ENCODE assay signal across 8 mouse cellular contexts in genomic region chr11:53350291-53351223, GRCm38 (mm10). TPM values are rescaled to one million over a fixed set of nuclear protein-coding genes. Genes with fewer than 3 reads are reported as not detected.
A peak's percentile ranks its signal among the peaks of the same experiment; 100 is the strongest.
DNase-seq lines count a peak whose midpoint lies in the region; ATAC-seq and TF ChIP-seq lines count a peak whose summit lies in the region.

TSS of gene Aff4 (plus strand) at chr11:53350833.

- H3K9ac ChIP-seq in embryonic facial prominence, embryonic 13.5 days: peak within 1 kb of the TSS; percentile 94
- H3K9ac ChIP-seq in heart, adult 2 months (ENCODE audit: low read depth, low read length): peak within 1 kb of the TSS; percentile 99
- peak within 1 kb of the TSS; percentile 98 for H3K9ac ChIP-seq in limb, embryonic 13.5 days
- peak within 1 kb of the TSS; percentile 92 for H3K9ac ChIP-seq in midbrain, embryonic 15.5 days

- intact Hi-C loops in heart, adult 2 months (cut with DNase I): loop anchor here (1.0 kb wide), 2 partner anchors 26 to 50 kb away; partner anchors contain the start of genes Hspa4 and Zcchc10

- WGBS in embryonic facial prominence, embryonic 13.5 days: under 1% methylated on average over 109 of the region's 127 CpGs
- WGBS in heart, adult 2 months: under 1% methylated on average over 126 of the region's 127 CpGs
- under 1% methylated on average over 102 of the region's 127 CpGs for WGBS in limb, embryonic 13.5 days
- WGBS in midbrain, embryonic 15.5 days: under 1% methylated on average over 91 of the region's 127 CpGs

- peak; percentile 91 for ATAC-seq in embryonic facial prominence, embryonic 13.5 days (ENCODE audit: insufficient number of reproducible peaks, insufficient read depth, low FRiP score, low TSS enrichment, low read depth)
- peak; percentile 95 for ATAC-seq in limb, embryonic 13.5 days (ENCODE audit: low FRiP score, low read depth)
- peak; percentile 96 for ATAC-seq in midbrain, embryonic 15.5 days (replicated peaks)

- no peak for TF ChIP-seq EP300 in heart, adult 2 months (IDR thresholded peaks at IDR 0.05; ENCODE audit: insufficient read depth, low read depth, low read length)

- no peaks in the 10 kb centered on the region for H3K27me3 ChIP-seq in embryonic facial prominence, embryonic 13.5 days
- H3K27me3 ChIP-seq in heart, adult 2 months (ENCODE audit: control insufficient read depth, insufficient read depth, low read length): no peaks in the 10 kb centered on the region
- H3K27me3 ChIP-seq in limb, embryonic 13.5 days: no peaks in the 10 kb centered on the region
- peaks cover 3% of the 10 kb centered on the region; the same call in 1 of the 2 replicates for H3K27me3 ChIP-seq in midbrain, embryonic 15.5 days (replicated peaks)

- H3K4me2 ChIP-seq in embryonic facial prominence, embryonic 13.5 days: peak within 1 kb of the TSS; percentile 69
- H3K4me2 ChIP-seq in limb, embryonic 13.5 days (replicated peaks): peak within 1 kb of the TSS; percentile 76
- peak within 1 kb of the TSS; percentile 68 for H3K4me2 ChIP-seq in midbrain, embryonic 15.5 days

- DNase-seq in 3T3-L1 (ENCODE audit: low read depth, low spot score): peak; percentile 77
- peak; percentile 60 to 65 for DNase-seq in adrenal gland, postnatal 4 days (ENCODE audit: low spot score in 2 of 2)
- DNase-seq in heart, adult 2 months: peak; percentile 92 to 97
- DNase-seq in kidney, adult 8-10 months: peak; percentile 85
- peak; percentile 84 to 86 for DNase-seq in spleen, adult 18-20 months

- peaks cover 1% of the 10 kb centered on the region; the same call in 1 of the 2 replicates for H3K79me2 ChIP-seq in heart, adult 2 months (replicated peaks; ENCODE audit: control insufficient read depth, insufficient read depth, low read length)

- TF ChIP-seq POLR2A in heart, adult 2 months (IDR thresholded peaks at IDR 0.05; ENCODE audit: insufficient read depth, low read depth, low read length): peak; percentile 43

- H3K9me3 ChIP-seq in embryonic facial prominence, embryonic 13.5 days: no peaks in the 10 kb centered on the region
- H3K9me3 ChIP-seq in limb, embryonic 13.5 days: no peaks in the 10 kb centered on the region
- no peaks in the 10 kb centered on the region for H3K9me3 ChIP-seq in midbrain, embryonic 15.5 days

- H3K27ac ChIP-seq in embryonic facial prominence, embryonic 13.5 days: peak within 1 kb of the TSS; percentile 98
- peak within 1 kb of the TSS; percentile 98 for H3K27ac ChIP-seq in heart, adult 2 months
- H3K27ac ChIP-seq in limb, embryonic 13.5 days: peak within 1 kb of the TSS; percentile 98
- peak within 1 kb of the TSS; percentile 98 for H3K27ac ChIP-seq in midbrain, embryonic 15.5 days

- TF ChIP-seq CTCF in heart, adult 2 months (IDR thresholded peaks at IDR 0.05): peak; percentile 49

- 0 out of 2 replicates have a peak, but pooled peaks cover 3% of the 10 kb centered on the region for H3K36me3 ChIP-seq in embryonic facial prominence, embryonic 13.5 days
- peaks cover 14% of the 10 kb centered on the region for H3K36me3 ChIP-seq in heart, adult 2 months (ENCODE audit: control insufficient read depth, insufficient read depth, low read length)
- H3K36me3 ChIP-seq in limb, embryonic 13.5 days: peaks cover 6% of the 10 kb centered on the region; the same call in 1 of the 2 replicates
- H3K36me3 ChIP-seq in midbrain, embryonic 15.5 days (replicated peaks): no peaks in the 10 kb centered on the region

- peak within 1 kb of the TSS; percentile 73 for H3K4me3 ChIP-seq in embryonic facial prominence, embryonic 13.5 days
- H3K4me3 ChIP-seq in heart, adult 2 months: peak within 1 kb of the TSS; percentile 65
- H3K4me3 ChIP-seq in limb, embryonic 13.5 days: peak within 1 kb of the TSS; percentile 93
- H3K4me3 ChIP-seq in midbrain, embryonic 15.5 days: peak within 1 kb of the TSS; percentile 79

- peaks cover 4% of the 10 kb centered on the region for H3K4me1 ChIP-seq in embryonic facial prominence, embryonic 13.5 days
- peaks cover 1% of the 10 kb centered on the region; the same call in 1 of the 2 replicates for H3K4me1 ChIP-seq in heart, adult 2 months (ENCODE audit: control insufficient read depth, insufficient read depth, low read length)
- H3K4me1 ChIP-seq in limb, embryonic 13.5 days: peaks cover 12% of the 10 kb centered on the region
- peaks cover 21% of the 10 kb centered on the region for H3K4me1 ChIP-seq in midbrain, embryonic 15.5 days

RNA-seq across cellular contexts. Expression of gene Aff4, which starts in this region (rescaled TPM):
- 100 to 1,000 TPM; 163 to 187 TPM for total RNA-seq in adrenal gland, postnatal 4 days (2021)
- 60.8 and 61.1 TPM in 2 replicates for polyA plus RNA-seq in embryonic facial prominence, embryonic 13.5 days (2015; fragmentation: Nextera tagmentation; extraction: Ambion mirVana)
- 10 to 100 TPM; 77.3 to 80.0 TPM for total RNA-seq in heart, adult 2 months (2021)
- 13.7 and 29.5 TPM in 2 replicates for polyA plus RNA-seq in heart, adult 2 months (2012; rRNA removed)
- 48.3 and 54.6 TPM in 2 replicates for polyA plus RNA-seq in limb, embryonic 13.5 days (2015; fragmentation: Nextera tagmentation; extraction: Ambion mirVana)
- 54.3 and 72.6 TPM in 2 replicates for polyA plus RNA-seq in midbrain, embryonic 15.5 days (2015; fragmentation: Nextera tagmentation; extraction: Ambion mirVana)

Comparison
In these comparisons a context has a peak if more than half of its experiments do, and no peak if none do; other contexts are left out.
1. Peak in every context shown above with its lines: DNase-seq, ATAC-seq, H3K4me3 ChIP-seq and H3K27ac ChIP-seq.